Mouse (Mus musculus): ENCODE results near the gene Clba1. TPM values are rescaled to one million over a fixed set of nuclear protein-coding genes. Genes with fewer than 3 reads are reported as not detected.

Gene Clba1
- total and polyA plus RNA-seq, 3 experiments: 15.2 to 21.4 TPM; not detected in 1

- Histone ChIP-seq H3K9me3 (replicated peaks; ENCODE audit: insufficient read depth, low read length) (no peaks in the 10 kb centered on the region), H3K9ac (ENCODE audit: control insufficient read depth, low read depth, low read length, poor library complexity, severe bottlenecking) (no peak overlapping the region), H3K27ac (ENCODE audit: control insufficient read depth, low read depth, low read length) (no peak overlapping the region), H3K36me3 (ENCODE audit: control insufficient read depth in 1 of 2, insufficient read depth in 2 of 2, low read length in 2 of 2) (no peaks in the 10 kb centered on the region), H3K4me1 (ENCODE audit: control insufficient read depth in 1 of 2, insufficient read depth in 2 of 2, low read length in 2 of 2) (no peaks in the 10 kb centered on the region), H3K27me3 (ENCODE audit: control insufficient read depth in 1 of 2, insufficient read depth in 2 of 2, low read length in 2 of 2) (no peaks in the 10 kb centered on the region), H3K4me3 (ENCODE audit: control insufficient read depth in 1 of 2, insufficient read depth in 1 of 2, low read depth in 2 of 2, low read length in 2 of 2) (no peak overlapping the region), H3K79me2 (ENCODE audit: control insufficient read depth, insufficient read depth, low read length, poor library complexity) (no peaks in the 10 kb centered on the region)
- DNase-seq (ENCODE audit: low read depth, low spot score): no peak
- TF ChIP-seq UBTF (IDR thresholded peaks at IDR 0.05; ENCODE audit: borderline replicate concordance, insufficient read depth, low read depth, low read length): no peak
- TF ChIP-seq CTCF (IDR thresholded peaks at IDR 0.05 in 2 of 3, conservative IDR thresholded peaks at IDR 0.05 in 1 of 3; ENCODE audit: control insufficient read depth in 1 of 3, insufficient read depth in 1 of 3, low read depth in 2 of 3, low read length in 3 of 3, poor library complexity in 1 of 3, severe bottlenecking in 1 of 3): no peak
- TF ChIP-seq NRF1 (IDR thresholded peaks at IDR 0.05; ENCODE audit: insufficient read depth, low read depth, low read length, poor library complexity, severe bottlenecking): no peak
- TF ChIP-seq POLR2AphosphoS5 (IDR thresholded peaks at IDR 0.05; ENCODE audit: borderline replicate concordance, low read depth, low read length): no peak
- TF ChIP-seq RCOR1 (IDR thresholded peaks at IDR 0.05; ENCODE audit: low read depth, low read length): no peak
- no peak for TF ChIP-seq MEF2A (IDR thresholded peaks at IDR 0.05; ENCODE audit: extremely low read depth, insufficient replicate concordance, low read depth, low read length, poor library complexity, severe bottlenecking)
- no peak for TF ChIP-seq MAZ (IDR thresholded peaks at IDR 0.05; ENCODE audit: low read depth, low read length)
- no peak for TF ChIP-seq KAT2A (conservative IDR thresholded peaks at IDR 0.05; ENCODE audit: low read depth, low read length)
- no peak for TF ChIP-seq ZMIZ1 (IDR thresholded peaks at IDR 0.05; ENCODE audit: low read depth, low read length)
Observed at GRCm38 (mm10) chr12:112768166-112768565, 40.6 kb upstream of the Clba1 start.

DNA sequence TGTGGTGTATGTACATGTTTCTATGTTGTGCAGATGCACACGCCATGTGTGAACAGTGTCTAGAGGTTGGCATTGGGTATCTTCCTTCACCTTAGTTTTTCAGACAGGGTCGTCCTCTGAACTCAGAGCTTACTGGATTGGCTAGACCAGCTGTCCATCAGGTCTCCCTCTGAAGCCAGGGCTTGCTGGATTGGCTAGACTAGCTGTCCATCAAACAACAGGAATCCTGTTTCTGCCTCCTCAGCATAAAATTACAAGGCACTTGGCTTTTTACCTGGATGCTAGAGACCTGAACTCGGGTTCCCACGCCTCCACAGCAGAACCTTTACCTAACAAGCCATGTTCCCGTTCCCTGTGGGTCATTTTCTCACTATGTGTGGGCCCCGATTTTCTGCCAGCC, 39.7 kb upstream of the Clba1 start:
- H3K4me1 ChIP-seq (ENCODE audit: control insufficient read depth in 1 of 2, insufficient read depth in 2 of 2, low read length in 2 of 2): no peaks in the 10 kb centered on the region
- H3K36me3 ChIP-seq (ENCODE audit: control insufficient read depth in 1 of 2, insufficient read depth in 2 of 2, low read length in 2 of 2): no peaks in the 10 kb centered on the region
- H3K27ac ChIP-seq (ENCODE audit: control insufficient read depth, low read depth, low read length): no peak overlapping the region
- no peaks in the 10 kb centered on the region for H3K79me2 ChIP-seq (ENCODE audit: control insufficient read depth, insufficient read depth, low read length, poor library complexity)
- TF ChIP-seq MAFK (IDR thresholded peaks at IDR 0.05; ENCODE audit: borderline replicate concordance, low read depth, low read length): peak; percentile 65; the same call in 1 of the 2 replicates
- no peak for TF ChIP-seq E2F4 (IDR thresholded peaks at IDR 0.05; ENCODE audit: borderline replicate concordance, low read depth, low read length)
- H3K4me3 ChIP-seq (ENCODE audit: control insufficient read depth in 1 of 2, insufficient read depth in 1 of 2, low read depth in 2 of 2, low read length in 2 of 2): no peak overlapping the region
- H3K9ac ChIP-seq (ENCODE audit: control insufficient read depth, low read depth, low read length, poor library complexity, severe bottlenecking): no peak overlapping the region
- DNase-seq (ENCODE audit: low read depth, low spot score): peak; percentile 80
- H3K27me3 ChIP-seq (ENCODE audit: control insufficient read depth in 1 of 2, insufficient read depth in 2 of 2, low read length in 2 of 2): no peaks in the 10 kb centered on the region
- no peaks in the 10 kb centered on the region for H3K9me3 ChIP-seq (replicated peaks; ENCODE audit: insufficient read depth, low read length)

GRCm38 (mm10) chr12:112769751-112770150, 39.0 kb upstream of the Clba1 start:
- no peak for TF ChIP-seq GATA1 (IDR thresholded peaks at IDR 0.05; ENCODE audit: low read depth, low read length)
- no peak for TF ChIP-seq POLR2AphosphoS5 (IDR thresholded peaks at IDR 0.05; ENCODE audit: borderline replicate concordance, low read depth, low read length)
- Histone ChIP-seq H3K27me3 (ENCODE audit: control insufficient read depth in 1 of 2, insufficient read depth in 2 of 2, low read length in 2 of 2) (no peaks in the 10 kb centered on the region), H3K36me3 (ENCODE audit: control insufficient read depth in 1 of 2, insufficient read depth in 2 of 2, low read length in 2 of 2) (no peaks in the 10 kb centered on the region)

More at GRCm38 (mm10) chr12:112769751-112770150, 39.0 kb upstream of the Clba1 start:
- no peak overlapping the region for H3K4me3 ChIP-seq (ENCODE audit: control insufficient read depth in 1 of 2, insufficient read depth in 1 of 2, low read depth in 2 of 2, low read length in 2 of 2)
- no peak for DNase-seq (ENCODE audit: low read depth, low spot score)
- H3K9me3 ChIP-seq (replicated peaks; ENCODE audit: insufficient read depth, low read length): no peaks in the 10 kb centered on the region
- no peaks in the 10 kb centered on the region for H3K79me2 ChIP-seq (ENCODE audit: control insufficient read depth, insufficient read depth, low read length, poor library complexity)
- no peak overlapping the region for H3K9ac ChIP-seq (ENCODE audit: control insufficient read depth, low read depth, low read length, poor library complexity, severe bottlenecking)
- no peaks in the 10 kb centered on the region for H3K4me1 ChIP-seq (ENCODE audit: control insufficient read depth in 1 of 2, insufficient read depth in 2 of 2, low read length in 2 of 2)
- H3K27ac ChIP-seq (ENCODE audit: control insufficient read depth, low read depth, low read length): no peak overlapping the region

All from MEL (cell line).